Mouse (Mus musculus) heart, embryonic 11.5 days (tissue): ENCODE measurements around the gene Rrp1b. TPM values are rescaled to one million over a fixed set of nuclear protein-coding genes. Genes with fewer than 3 reads are reported as not detected.
A peak's percentile ranks its signal among the peaks of the same experiment; 100 is the strongest.

ENCODE experiments used
- ATAC-seq: fragments of 200-750 bp; cut with Nextera tagmentation; replicated peaks from 2 replicates; pipeline ENCODE4 v1.8.0; 2017; ENCODE audit warnings: moderate library complexity; ENCODE audit not compliant: insufficient number of reproducible peaks, low FRiP score, low TSS enrichment
- H3K27ac ChIP-seq: fragments of 300-500 bp; sonication (generic); 2 replicates; pipeline ENCODE4 v1.5.1; 2014; ENCODE audit warnings: mild to moderate bottlenecking, low read depth, low read length
- H3K27me3 ChIP-seq: fragments of 300-500 bp; sonication (generic); 2 replicates; pipeline ENCODE4 v1.6.1; 2014; ENCODE audit warnings: mild to moderate bottlenecking, low read length, mixed read lengths; ENCODE audit not compliant: control insufficient read depth, insufficient read depth
- H3K36me3 ChIP-seq: fragments of 300-500 bp; sonication (generic); 2 replicates; pipeline ENCODE4 v1.6.1; 2014; ENCODE audit warnings: mild to moderate bottlenecking, low read length, moderate library complexity, mixed read lengths; ENCODE audit not compliant: control insufficient read depth, insufficient read depth
- H3K4me1 ChIP-seq: fragments of 300-500 bp; sonication (generic); 2 replicates; pipeline ENCODE4 v1.6.1; 2014; ENCODE audit warnings: low read length; ENCODE audit not compliant: control insufficient read depth, insufficient read depth
- H3K4me2 ChIP-seq: fragments of 300-500 bp; sonication (generic); 2 replicates; pipeline ENCODE4 v1.6.1; 2014; ENCODE audit warnings: mild to moderate bottlenecking, moderate library complexity
- H3K4me3 ChIP-seq: fragments of 300-500 bp; sonication (generic); 2 replicates; pipeline ENCODE4 v1.5.1; 2014; ENCODE audit warnings: low read depth, low read length
- H3K9ac ChIP-seq: fragments of 300-500 bp; sonication (generic); 2 replicates; pipeline ENCODE4 v1.6.1; 2014; ENCODE audit warnings: mild to moderate bottlenecking, low read depth, low read length, moderate library complexity
- H3K9me3 ChIP-seq: fragments of 300-500 bp; sonication (generic); replicated peaks from 2 replicates; pipeline ENCODE4 v1.6.1; 2016; ENCODE audit warnings: low read length; ENCODE audit not compliant: control insufficient read depth
- WGBS: fragments of 180-500 bp; shearing (Covaris S2); extraction: QIAGEN DNeasy Blood & Tissue Kit; methylation state at CpG from one replicate; pipeline ENCODE4 v1.1.7; 2014; ENCODE audit not compliant: insufficient replicate concordance; 5-methylcytosine and 5-hydroxymethylcytosine counted together
- polyA plus RNA-seq: library from polyadenylated mRNA; unstranded; fragments of >200 nt; fragmentation: Nextera tagmentation; extraction: Ambion mirVana; gene quantifications from 2 replicates; pipeline ENCODE4 v1.2.1, GENCODE M21; 2014

The Rrp1b gene
- polyA plus RNA-seq, 1 experiment from 2014 or later: 44.3 TPM

- ATAC-seq: no peak
- no peak overlapping the region for H3K4me2 ChIP-seq
- H3K27me3 ChIP-seq: no peaks in the 10 kb centered on the region; the same call in 1 of the 2 replicates
- no peaks in the 10 kb centered on the region for H3K36me3 ChIP-seq
- H3K27ac ChIP-seq: no peak overlapping the region
- WGBS: 64% methylated on average over 8 of the region's 8 CpGs
- H3K4me1 ChIP-seq: peaks cover 11% of the 10 kb centered on the region
- H3K9ac ChIP-seq: no peak overlapping the region
- no peaks in the 10 kb centered on the region for H3K9me3 ChIP-seq
- no peak overlapping the region for H3K4me3 ChIP-seq
These were observed 12.8 kb upstream of the Rrp1b start for GRCm38 (mm10) chr17:32023088-32023487.

- 52% methylated on average over 5 of the region's 5 CpGs for WGBS
- ATAC-seq: no peak
- H3K27ac ChIP-seq: no peak overlapping the region
These were observed 11.2 kb upstream of the Rrp1b start for GRCm38 (mm10) chr17:32024671-32025073.

GRCm38 (mm10) chr17:32025386-32025785 is 10.5 kb upstream of the Rrp1b start:
- H3K4me1 ChIP-seq: peaks cover 6% of the 10 kb centered on the region; the same call in 1 of the 2 replicates
- ATAC-seq: no peak

More at GRCm38 (mm10) chr17:32024671-32025073, 11.2 kb upstream of the Rrp1b start:
- Histone ChIP-seq H3K4me1 (peaks cover 6% of the 10 kb centered on the region; the same call in 1 of the 2 replicates), H3K4me3 (no peak overlapping the region), H3K9me3 (no peaks in the 10 kb centered on the region), H3K9ac (no peak overlapping the region), H3K36me3 (no peaks in the 10 kb centered on the region), H3K27me3 (no peaks in the 10 kb centered on the region; the same call in 1 of the 2 replicates), H3K4me2 (no peak overlapping the region)

GRCm38 (mm10) chr17:32027666-32028065 is 8.2 kb upstream of the Rrp1b start:
- no peaks in the 10 kb centered on the region; the same call in none of the 2 replicates for H3K27me3 ChIP-seq
- no peak overlapping the region for H3K9ac ChIP-seq
- H3K36me3 ChIP-seq: no peaks in the 10 kb centered on the region
- peaks cover 6% of the 10 kb centered on the region; the same call in 1 of the 2 replicates for H3K4me1 ChIP-seq
- no peak for ATAC-seq
- H3K9me3 ChIP-seq: no peaks in the 10 kb centered on the region
- H3K4me3 ChIP-seq: no peak overlapping the region
- WGBS: 28% methylated on average over 3 of the region's 3 CpGs
- H3K4me2 ChIP-seq: no peak overlapping the region
- no peak overlapping the region for H3K27ac ChIP-seq

More at GRCm38 (mm10) chr17:32025386-32025785, 10.5 kb upstream of the Rrp1b start:
- Histone ChIP-seq H3K4me3 (no peak overlapping the region), H3K36me3 (no peaks in the 10 kb centered on the region), H3K27ac (no peak overlapping the region), H3K27me3 (no peaks in the 10 kb centered on the region; the same call in none of the 2 replicates), H3K9me3 (no peaks in the 10 kb centered on the region), H3K9ac (no peak overlapping the region), H3K4me2 (no peak overlapping the region)
- 6% methylated on average over 2 of the region's 2 CpGs for WGBS

- Histone ChIP-seq H3K36me3 (no peaks in the 10 kb centered on the region), H3K4me2 (no peak overlapping the region), H3K27me3 (no peaks in the 10 kb centered on the region; the same call in none of the 2 replicates), H3K27ac (no peak overlapping the region), H3K4me3 (no peak overlapping the region), H3K9ac (no peak overlapping the region), H3K4me1 (peaks cover 6% of the 10 kb centered on the region; the same call in 1 of the 2 replicates), H3K9me3 (no peaks in the 10 kb centered on the region)
- no peak for ATAC-seq
- WGBS: 75% methylated on average over 3 of the region's 3 CpGs
These were observed 7.6 kb upstream of the Rrp1b start for GRCm38 (mm10) chr17:32028301-32028700.

GRCm38 (mm10) chr17:32031684-32032083 is 4.2 kb upstream of the Rrp1b start:
- Histone ChIP-seq H3K4me1 (peaks cover 3% of the 10 kb centered on the region; the same call in 1 of the 2 replicates), H3K36me3 (no peaks in the 10 kb centered on the region), H3K27ac (no peak overlapping the region), H3K9me3 (no peaks in the 10 kb centered on the region), H3K4me3 (no peak overlapping the region), H3K4me2 (no peak overlapping the region), H3K9ac (no peak overlapping the region), H3K27me3 (no peaks in the 10 kb centered on the region; the same call in none of the 2 replicates)
- WGBS: 56% methylated on average over 7 of the region's 7 CpGs
- ATAC-seq: no peak

- Histone ChIP-seq H3K27ac (no peak overlapping the region), H3K4me3 (no peak overlapping the region), H3K36me3 (no peaks in the 10 kb centered on the region), H3K4me2 (no peak overlapping the region), H3K4me1 (peaks cover 11% of the 10 kb centered on the region), H3K9ac (no peak overlapping the region), H3K27me3 (no peaks in the 10 kb centered on the region; the same call in 1 of the 2 replicates), H3K9me3 (no peaks in the 10 kb centered on the region)
- 80% methylated on average over 23 of the region's 23 CpGs for WGBS
- no peak for ATAC-seq
These were observed 1.6 kb upstream of the Rrp1b start for GRCm38 (mm10) chr17:32034322-32034721.

GRCm38 (mm10) chr17:32036509-32037438 is 874 bp downstream of the Rrp1b start:
- H3K4me1 ChIP-seq: peaks cover 11% of the 10 kb centered on the region
- peak overlapping the region; percentile 87 for H3K9ac ChIP-seq
- H3K27me3 ChIP-seq: no peaks in the 10 kb centered on the region
- peak overlapping the region; percentile 82 for H3K4me3 ChIP-seq
- under 1% methylated on average over 46 of the region's 46 CpGs for WGBS
- peak overlapping the region; percentile 60; the same call in 1 of the 2 replicates for H3K27ac ChIP-seq
- H3K9me3 ChIP-seq: no peaks in the 10 kb centered on the region
- ATAC-seq: peak; percentile 31; the same call in 1 of the 2 replicates
- no peaks in the 10 kb centered on the region for H3K36me3 ChIP-seq
- H3K4me2 ChIP-seq: peak overlapping the region; percentile 94
